Mouse (Mus musculus) CH12.LX (cell line): Measurements from ENCODE around the gene Mpped1. TPM values are rescaled to one million over a fixed set of nuclear protein-coding genes. Genes with fewer than 3 reads are reported as not detected.

Experiments used
- DNase-seq: peaks from one replicate; pipeline ENCODE4 v3.0.0-alpha.2; 2013; ENCODE audit errors: extremely low read depth
- H3K27ac ChIP-seq: 2 replicates; pipeline ENCODE4 v1.5.1; 2012; ENCODE audit warnings: low read depth, mild to moderate bottlenecking, control low read depth, moderate library complexity; ENCODE audit not compliant: insufficient read depth
- H3K27me3 ChIP-seq: replicated peaks from 2 replicates; pipeline ENCODE3; 2012; ENCODE audit warnings: inconsistent platforms
- H3K36me3 ChIP-seq, 2 experiments: replicated peaks in 1 of 2; 2 replicates each; pipeline versions ENCODE3 to v1.6.1; 2012; ENCODE audit warnings: inconsistent platforms in 1 of 2, low read length in 1 of 2, mild to moderate bottlenecking in 1 of 2, mixed read lengths in 1 of 2, moderate library complexity in 1 of 2; ENCODE audit not compliant: control insufficient read depth in 1 of 2, insufficient read depth in 1 of 2
- H3K4me1 ChIP-seq, 2 experiments: 2 replicates each; pipeline ENCODE4 v1.6.1; 2012; ENCODE audit warnings: inconsistent platforms in 1 of 2, moderate library complexity in 1 of 2; ENCODE audit not compliant: insufficient read depth in 2 of 2, control insufficient read depth in 1 of 2
- H3K4me2 ChIP-seq: 2 replicates; pipeline ENCODE4 v1.6.1; 2012; ENCODE audit warnings: low read depth, mild to moderate bottlenecking, control low read depth; ENCODE audit not compliant: poor library complexity, insufficient read depth, severe bottlenecking
- H3K4me3 ChIP-seq, 3 experiments: fragments of 150-350 bp in 1 of 3; sonication (generic) in 1 of 3; replicated peaks in 1 of 3; 2 replicates each; pipeline versions ENCODE3 to v1.5.1; 2011 to 2012; ENCODE audit warnings: low read depth in 2 of 3, low read length in 2 of 3, mild to moderate bottlenecking in 2 of 3, moderate library complexity in 2 of 3, control low read depth in 1 of 3, improper control_type of control experiment in 1 of 3, inconsistent platforms in 1 of 3, mixed read lengths in 1 of 3; ENCODE audit not compliant: poor library complexity in 1 of 3
- H3K79me2 ChIP-seq: replicated peaks from 2 replicates; pipeline ENCODE4 v1.6.1; 2012; ENCODE audit warnings: mild to moderate bottlenecking, moderate library complexity; ENCODE audit not compliant: control insufficient read depth, poor library complexity, insufficient read depth, severe bottlenecking; ENCODE audit errors: extremely low read depth
- H3K9ac ChIP-seq: 2 replicates; pipeline ENCODE4 v1.6.1; 2012; ENCODE audit warnings: low read depth, mild to moderate bottlenecking, control low read depth, moderate library complexity; ENCODE audit not compliant: insufficient read depth
- H3K9me3 ChIP-seq: replicated peaks from 2 replicates; pipeline ENCODE3; 2012; ENCODE audit warnings: low read length, inconsistent platforms, mixed read lengths
- CHD1 ChIP-seq: IDR thresholded peaks from 2 replicates; pipeline ENCODE4 v1.6.1; 2012; ENCODE audit warnings: low read depth, low read length, improper control_type of control experiment, inconsistent platforms
- CTCF ChIP-seq, 2 experiments: IDR thresholded peaks in 1 of 2; conservative IDR thresholded peaks in 1 of 2; 2 replicates each; pipeline ENCODE4 v1.5.1; 2011 to 2012; ENCODE audit warnings: low read depth in 2 of 2, low read length in 2 of 2, improper control_type of control experiment in 1 of 2, inconsistent platforms in 1 of 2, mild to moderate bottlenecking in 1 of 2, moderate library complexity in 1 of 2
- E2F4 ChIP-seq: IDR thresholded peaks from 2 replicates; pipeline ENCODE4 v1.6.1; 2011; ENCODE audit warnings: low read depth, low read length, improper control_type of control experiment; ENCODE audit not compliant: insufficient replicate concordance
- ELF1 ChIP-seq: IDR thresholded peaks from 2 replicates; pipeline ENCODE4 v1.6.1; 2014; ENCODE audit warnings: low read depth, mild to moderate bottlenecking, inconsistent platforms, low read length, improper control_type of control experiment
- EP300 ChIP-seq: IDR thresholded peaks from 2 replicates; pipeline ENCODE4 v1.6.1; 2011; ENCODE audit warnings: low read length, improper control_type of control experiment
- GABPA ChIP-seq: IDR thresholded peaks from 2 replicates; pipeline ENCODE4 v1.6.1; 2012; ENCODE audit warnings: low read depth, low read length, improper control_type of control experiment, inconsistent platforms; ENCODE audit not compliant: insufficient replicate concordance
- HCFC1 ChIP-seq: IDR thresholded peaks from 2 replicates; pipeline ENCODE4 v1.6.1; 2012; ENCODE audit warnings: low read depth, mild to moderate bottlenecking, inconsistent platforms, low read length, improper control_type of control experiment
- IRF4 ChIP-seq: IDR thresholded peaks from 2 replicates; pipeline ENCODE4 v1.6.1; 2014; ENCODE audit warnings: low read depth, mild to moderate bottlenecking, inconsistent platforms, low read length, improper control_type of control experiment
- JUN ChIP-seq: IDR thresholded peaks from 2 replicates; pipeline ENCODE4 v1.6.1; 2011; ENCODE audit warnings: low read depth, mild to moderate bottlenecking, low read length, improper control_type of control experiment, moderate library complexity; ENCODE audit not compliant: insufficient read depth
- JUND ChIP-seq: conservative IDR thresholded peaks from 2 replicates; pipeline ENCODE4 v1.6.1; 2011; ENCODE audit warnings: low read depth, low read length, improper control_type of control experiment
- KAT2A ChIP-seq: IDR thresholded peaks from 2 replicates; pipeline ENCODE4 v1.6.1; 2012; ENCODE audit warnings: low read length, improper control_type of control experiment, inconsistent platforms; ENCODE audit not compliant: insufficient replicate concordance
- MEF2A ChIP-seq: IDR thresholded peaks from 2 replicates; pipeline ENCODE4 v1.6.1; 2014; ENCODE audit warnings: low read depth, mild to moderate bottlenecking, inconsistent platforms, low read length, improper control_type of control experiment, borderline replicate concordance
- MXI1 ChIP-seq: IDR thresholded peaks from 2 replicates; pipeline ENCODE4 v1.6.1; 2011; ENCODE audit warnings: mild to moderate bottlenecking, low read depth, low read length, improper control_type of control experiment
- MYC ChIP-seq: IDR thresholded peaks from 2 replicates; pipeline ENCODE4 v1.6.1; 2011; ENCODE audit warnings: low read depth, mild to moderate bottlenecking, improper control_type of control experiment, low read length
- POLR2A ChIP-seq: IDR thresholded peaks from 2 replicates; pipeline ENCODE4 v1.6.1; 2011; ENCODE audit warnings: low read depth, mild to moderate bottlenecking, improper control_type of control experiment, low read length
- POLR2AphosphoS2 ChIP-seq: IDR thresholded peaks from 2 replicates; pipeline ENCODE4 v1.6.1; 2011; ENCODE audit warnings: low read depth, low read length, improper control_type of control experiment
- RCOR1 ChIP-seq: conservative IDR thresholded peaks from 2 replicates; pipeline ENCODE4 v1.6.1; 2012; ENCODE audit warnings: low read depth, mild to moderate bottlenecking, inconsistent platforms, low read length, improper control_type of control experiment
- SIN3A ChIP-seq: IDR thresholded peaks from 2 replicates; pipeline ENCODE4 v1.6.1; 2012; ENCODE audit warnings: low read length, improper control_type of control experiment, inconsistent platforms
- UBTF ChIP-seq: IDR thresholded peaks from 2 replicates; pipeline ENCODE4 v1.6.1; 2012; ENCODE audit warnings: low read depth, mild to moderate bottlenecking, inconsistent platforms, low read length, improper control_type of control experiment, moderate library complexity
- USF2 ChIP-seq: conservative IDR thresholded peaks from 2 replicates; pipeline ENCODE4 v1.6.1; 2011; ENCODE audit warnings: low read depth, low read length, improper control_type of control experiment
- ZMIZ1 ChIP-seq: IDR thresholded peaks from 2 replicates; pipeline ENCODE4 v1.6.1; 2012; ENCODE audit warnings: low read depth, mild to moderate bottlenecking, inconsistent platforms, low read length, improper control_type of control experiment
- dilution Hi-C: fragments of 300-500 bp; cut with MboI; formaldehyde crosslinking; loops from 2 replicates; pipeline ENCODE4 v1.14.3; 2020; ENCODE audit warnings: low sequenced_read_pairs; ENCODE audit not compliant: extremely low pct_unique_long_range_greater_than_20kb, extremely low pct_ligation_motif_present
- in situ Hi-C: fragments of 300-500 bp; cut with MboI; formaldehyde crosslinking; loops from 3 replicates; pipeline ENCODE4 v1.14.3; 2019; ENCODE audit warnings: low sequenced_read_pairs, low pct_ligation_motif_present, low pct_unique_long_range_greater_than_20kb, mixed read lengths
- polyA plus RNA-seq: library from polyadenylated mRNA; unstranded; fragments of >175 nt; gene quantifications from 2 replicates; pipeline ENCODE4 v1.2.1, GENCODE M21; 2012; ENCODE audit warnings: low read depth; ENCODE audit not compliant: insufficient read length
- total RNA-seq, 2 experiments: library from RNA; depleted of rRNA; stranded (reverse); fragments of 300-350 nt in 1 of 2; fragments of >200 nt in 1 of 2; gene quantifications; 2 replicates each; pipeline ENCODE4 v1.2.3; 2012 to 2014

Mpped1 gene
- total and polyA plus RNA-seq, 3 experiments, result 0.07 to 0.42 TPM; not detected in 1

- Histone ChIP-seq H3K79me2 (no peaks in the 10 kb centered on the region), H3K4me2 (no peak overlapping the region), H3K9me3 (peaks cover 4% of the 10 kb centered on the region), H3K27ac (no peak overlapping the region)
- no peak for DNase-seq
- TF ChIP-seq RCOR1, result no peak
- TF ChIP-seq POLR2AphosphoS2, result no peak
- no peak for TF ChIP-seq CHD1
- TF ChIP-seq JUN, result no peak
- TF ChIP-seq, all 38 proteins: peak for 0
- in situ Hi-C loops, result no loop called here
- dilution Hi-C loops, result no loop called here
- no peak overlapping the region for H3K9ac ChIP-seq
- no peak overlapping the region for H3K4me3 ChIP-seq
- peaks cover 73% of the 10 kb centered on the region for H3K27me3 ChIP-seq
- H3K36me3 ChIP-seq, result no peaks in the 10 kb centered on the region
- H3K4me1 ChIP-seq, result no peaks in the 10 kb centered on the region
These were observed 4.3 kb upstream of the Mpped1 start for GRCm38 (mm10) chr15:83774922-83775321.

- in situ Hi-C loops (no loop called here), dilution Hi-C loops (no loop called here)
- no peaks in the 10 kb centered on the region for H3K4me1 ChIP-seq
- peaks cover 59% of the 10 kb centered on the region for H3K27me3 ChIP-seq
- H3K9me3 ChIP-seq, result peaks cover 7% of the 10 kb centered on the region
- H3K27ac ChIP-seq, result no peak overlapping the region
- H3K4me3 ChIP-seq, result no peak overlapping the region
- no peaks in the 10 kb centered on the region for H3K79me2 ChIP-seq
- H3K9ac ChIP-seq, result no peak overlapping the region
- DNase-seq, result no peak
- TF ChIP-seq HCFC1, result no peak
- TF ChIP-seq POLR2AphosphoS2, result no peak
- TF ChIP-seq CHD1, result no peak
- TF ChIP-seq IRF4, result no peak
- TF ChIP-seq MYC, result no peak
- TF ChIP-seq JUND, result no peak
- TF ChIP-seq SIN3A, result no peak
- no peak for TF ChIP-seq MXI1
- TF ChIP-seq KAT2A, result no peak
- TF ChIP-seq CTCF (conservative IDR thresholded peaks at IDR 0.05 in 1 of 2, IDR thresholded peaks at IDR 0.05 in 1 of 2; ENCODE audit: low read depth in 2 of 2, low read length in 2 of 2), result no peak
- no peak for TF ChIP-seq POLR2A
- no peak for TF ChIP-seq UBTF
- no peak for TF ChIP-seq EP300
- TF ChIP-seq ZMIZ1, result no peak
- no peak for TF ChIP-seq ELF1
- TF ChIP-seq GABPA, result no peak
- no peak for TF ChIP-seq MEF2A
- TF ChIP-seq E2F4, result no peak
- no peak for TF ChIP-seq USF2
- H3K4me2 ChIP-seq, result no peak overlapping the region
- H3K36me3 ChIP-seq, result no peaks in the 10 kb centered on the region
These were observed 2.8 kb upstream of the Mpped1 start for GRCm38 (mm10) chr15:83776265-83777000.
